Mouse (Mus musculus): ENCODE results near the gene Lgi1.

Gene Lgi1

DNA sequence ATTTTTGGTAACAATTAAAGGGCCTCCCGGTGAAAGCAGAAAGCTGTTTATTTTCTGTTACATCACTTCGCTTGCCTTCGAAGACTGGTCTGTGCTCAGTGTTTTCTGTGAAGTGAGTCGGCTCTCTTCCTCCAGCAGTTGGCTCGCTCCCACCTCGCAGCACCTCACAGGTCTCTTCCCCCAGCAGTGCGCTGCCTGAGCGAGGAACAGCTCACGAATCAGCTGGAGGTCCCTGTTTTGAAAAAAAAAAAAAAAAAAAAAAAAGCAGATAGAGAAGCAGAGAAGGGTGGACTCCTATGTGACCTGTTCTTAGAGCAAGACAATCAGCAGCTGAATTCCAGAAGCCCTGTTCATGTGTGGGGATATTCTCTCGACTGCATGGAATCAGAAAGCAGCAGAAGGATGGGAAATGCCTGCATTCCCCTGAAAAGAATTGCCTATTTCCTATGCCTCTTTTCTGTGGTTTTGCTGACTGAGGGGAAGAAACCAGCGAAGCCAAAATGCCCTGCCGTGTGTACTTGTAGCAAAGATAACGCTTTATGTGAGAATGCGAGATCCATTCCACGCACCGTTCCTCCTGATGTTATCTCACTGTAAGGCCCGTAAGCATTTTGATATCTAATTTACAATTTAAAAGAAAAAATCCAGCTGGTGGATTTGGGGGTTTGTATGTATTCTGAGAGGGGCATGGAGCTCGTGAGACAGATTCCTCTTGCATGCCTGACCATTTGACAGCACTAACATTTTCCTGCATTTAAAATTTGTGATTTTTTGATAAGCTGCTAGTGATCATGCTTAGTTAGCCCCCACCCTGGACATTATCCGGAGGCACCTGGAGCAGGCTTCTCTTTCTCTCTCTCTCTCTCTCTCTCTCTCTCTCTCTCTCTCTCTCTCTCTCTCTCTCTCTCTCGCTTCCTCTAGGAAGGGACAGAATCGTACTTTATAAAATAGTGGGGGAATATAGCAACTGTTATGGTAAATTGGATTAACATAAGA, at the start of gene Lgi1:
Lgi1 (plus strand) TSS at position 32 of the 996 bp plus-strand sequence.
- no peak for DNase-seq (ENCODE audit: low spot score)

DNA sequence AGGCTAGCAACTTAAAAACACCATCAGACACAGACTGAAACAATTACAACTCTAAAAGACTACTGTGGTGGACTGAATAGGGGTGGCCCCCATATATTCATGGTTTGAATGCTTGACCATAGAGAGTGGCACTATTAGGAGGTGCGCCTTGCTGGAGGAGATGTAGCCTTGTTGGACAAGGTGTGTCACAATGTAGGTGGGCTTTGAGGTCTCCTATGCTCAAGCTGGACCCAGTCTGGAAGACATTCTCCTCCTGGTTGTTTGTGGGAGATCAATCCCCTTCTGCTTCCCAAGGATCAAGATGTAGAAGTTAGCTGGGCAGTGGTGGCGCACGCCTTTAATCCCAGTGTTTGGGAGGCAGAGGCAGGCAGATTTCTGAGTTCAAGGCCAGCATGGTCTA, 46.6 kb upstream of the Lgi1 start:
- DNase-seq (ENCODE audit: low spot score), result no peak

DNA sequence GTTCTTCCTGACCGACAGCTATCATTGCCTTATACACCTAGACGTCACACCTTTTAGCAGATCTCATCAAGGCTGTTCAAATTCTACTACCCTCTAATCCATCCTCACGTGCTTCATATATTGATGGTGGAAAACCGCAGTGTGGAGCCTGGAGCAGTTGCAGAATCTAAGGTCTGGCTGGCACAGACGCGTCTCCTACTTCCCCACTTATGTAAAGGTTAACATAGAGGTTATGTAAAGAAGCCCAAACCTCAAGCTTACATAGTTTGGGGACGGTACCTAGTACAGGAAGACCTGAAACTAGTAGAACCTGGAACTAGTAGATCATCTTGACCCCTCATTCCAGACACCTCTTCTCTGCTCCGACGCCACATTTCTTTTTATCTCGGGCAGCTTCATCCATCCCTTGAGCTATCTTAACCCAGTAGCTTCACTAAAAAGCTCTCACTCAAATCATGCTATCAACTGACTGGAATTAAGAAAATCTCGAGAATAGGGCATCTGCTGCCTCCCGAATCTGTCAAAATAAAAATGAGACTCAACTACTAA, 40.9 kb upstream of the Lgi1 start:
- no peak for DNase-seq (ENCODE audit: low spot score)

DNA sequence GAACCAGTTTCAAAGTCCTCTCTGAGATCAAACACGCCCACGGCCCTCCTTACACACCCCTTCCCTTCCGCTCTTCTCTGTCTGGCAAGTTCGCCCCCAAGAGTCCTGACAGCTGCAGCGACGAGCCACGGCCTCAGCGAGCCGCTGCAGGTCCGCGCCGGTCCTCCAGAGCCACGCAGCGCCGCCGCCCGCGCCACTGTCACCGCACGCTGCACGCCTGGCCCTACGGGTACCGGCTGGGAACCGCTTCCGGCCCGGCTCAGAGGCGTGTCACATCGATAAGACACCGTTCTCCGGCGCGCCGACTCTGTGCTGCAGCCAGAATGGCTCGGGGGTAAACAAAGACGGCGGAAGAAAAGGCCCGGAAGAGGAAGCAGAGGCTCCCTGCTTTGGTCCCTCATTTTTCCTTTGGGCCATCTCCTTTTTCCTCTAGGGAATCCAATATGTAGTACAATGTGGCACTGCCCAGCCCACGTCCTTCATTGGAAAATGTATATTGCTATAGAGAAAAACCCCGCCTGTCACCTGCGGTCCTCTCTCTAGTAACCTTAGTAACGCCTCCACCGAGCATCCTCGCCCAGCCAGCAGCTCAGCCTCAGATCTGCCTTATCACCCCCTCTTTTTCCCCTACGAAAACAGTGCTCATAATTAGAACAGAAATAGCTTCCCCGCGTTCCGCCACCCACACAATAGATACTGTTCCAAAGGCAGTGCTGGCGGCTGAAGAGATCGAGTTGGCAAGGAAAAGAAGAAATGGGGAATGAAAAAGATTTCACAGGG, 40.2 kb upstream of the Lgi1 start, which contains the start of gene Fra10ac1:
Fra10ac1 (minus strand) TSS at position 252 of the 780 bp plus-strand sequence.
- DNase-seq (ENCODE audit: low spot score), result peak; percentile 86

DNA sequence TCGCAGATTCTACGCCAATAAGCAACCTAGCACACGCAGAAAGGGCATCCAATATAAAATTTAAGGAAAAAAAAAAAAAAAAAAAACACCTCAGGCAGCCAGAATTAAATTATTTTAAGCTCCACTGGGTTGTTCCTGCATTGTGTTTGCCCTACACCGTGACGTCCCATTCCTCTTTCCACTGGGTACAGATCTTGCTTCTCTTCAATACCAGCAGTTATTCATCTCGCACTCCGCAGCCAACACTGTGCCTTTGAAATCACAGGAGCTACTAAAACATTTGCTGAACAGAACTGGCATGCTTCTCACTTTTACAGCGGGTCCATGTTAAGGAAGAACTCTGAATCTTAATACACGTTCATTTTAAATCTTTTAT, 39.7 kb upstream of the Lgi1 start:
- no peak for DNase-seq (ENCODE audit: low spot score)

DNA sequence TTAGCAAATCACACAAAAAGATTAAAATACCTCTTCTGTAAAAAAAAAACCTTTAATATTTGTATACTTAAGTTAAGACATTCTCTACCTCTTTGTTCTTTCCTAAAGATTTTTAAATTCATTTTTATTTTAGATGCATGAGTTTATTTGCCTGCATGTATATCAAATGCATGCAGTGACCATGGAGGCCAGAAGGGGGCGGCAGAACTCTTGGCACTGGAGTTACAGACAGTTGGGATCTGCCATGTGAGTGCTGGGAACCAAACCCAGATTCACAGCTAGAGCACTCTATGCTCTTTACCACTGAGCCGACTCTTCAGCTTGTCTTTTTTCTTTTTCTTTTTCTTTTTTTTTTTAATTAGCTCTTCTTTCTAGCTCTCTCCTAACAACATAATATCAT, 35.6 kb upstream of the Lgi1 start:
- no peak for DNase-seq (ENCODE audit: low spot score)

DNA sequence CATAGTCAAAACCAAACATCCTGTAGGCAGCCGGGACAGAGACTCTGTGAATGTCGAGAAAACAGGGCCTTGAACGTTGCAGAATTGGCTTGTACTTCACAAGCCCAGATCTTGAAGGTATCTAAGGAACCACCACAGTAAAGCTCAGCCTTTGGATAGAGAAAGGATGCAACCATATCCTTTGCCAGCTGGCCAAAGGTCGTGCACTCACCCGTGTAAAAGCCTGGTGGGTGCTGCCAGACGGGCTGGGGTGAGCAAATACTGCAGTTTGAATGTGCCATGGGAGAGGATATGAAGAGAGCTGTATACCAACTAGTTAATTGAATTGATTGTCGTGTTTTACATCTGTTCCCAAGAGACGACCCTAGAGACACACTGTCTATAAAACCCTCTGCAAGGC, 32.2 kb upstream of the Lgi1 start:
- DNase-seq (ENCODE audit: low spot score), result no peak

DNA sequence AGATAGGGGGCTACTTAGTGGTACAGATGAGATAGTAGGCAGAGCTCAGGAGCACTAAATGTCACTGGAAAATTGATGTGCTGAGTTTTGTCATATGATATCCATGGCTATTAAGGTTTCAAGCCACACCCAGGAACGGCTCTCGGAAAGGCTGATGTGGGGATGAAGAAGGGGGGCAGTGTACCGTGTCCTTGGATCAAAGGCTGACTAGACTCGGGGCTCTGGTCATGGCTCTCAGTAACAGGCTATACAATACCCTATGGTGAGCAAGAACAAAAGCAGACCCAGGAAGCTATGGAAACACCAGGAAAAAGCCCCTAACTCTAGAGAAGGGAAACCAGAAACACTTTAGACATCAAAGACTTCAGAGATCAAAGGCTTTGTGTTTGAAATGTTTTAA, 31.8 kb upstream of the Lgi1 start:
- DNase-seq (ENCODE audit: low spot score), result no peak

DNA sequence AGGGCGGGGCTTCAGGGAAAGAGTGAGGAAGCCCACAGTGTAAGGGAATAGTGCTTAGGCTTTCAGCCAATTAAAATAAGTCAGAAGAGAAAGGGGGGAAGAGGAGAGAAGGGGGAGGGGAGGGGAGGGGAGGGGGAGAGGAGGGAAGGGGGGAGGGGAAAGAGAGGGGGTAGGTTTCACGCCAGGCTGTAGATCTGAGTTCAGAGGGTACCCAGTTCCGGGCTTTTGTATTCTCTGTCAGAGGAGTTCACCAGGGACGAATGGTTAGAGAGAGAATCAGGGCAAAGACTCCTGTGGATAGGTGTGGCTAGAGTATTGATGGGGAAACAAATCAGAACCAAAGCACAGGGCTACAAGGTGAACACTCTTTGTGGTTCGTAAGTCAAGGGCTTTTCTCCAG, 27.8 kb upstream of the Lgi1 start:
- DNase-seq (ENCODE audit: low spot score), result no peak

DNA sequence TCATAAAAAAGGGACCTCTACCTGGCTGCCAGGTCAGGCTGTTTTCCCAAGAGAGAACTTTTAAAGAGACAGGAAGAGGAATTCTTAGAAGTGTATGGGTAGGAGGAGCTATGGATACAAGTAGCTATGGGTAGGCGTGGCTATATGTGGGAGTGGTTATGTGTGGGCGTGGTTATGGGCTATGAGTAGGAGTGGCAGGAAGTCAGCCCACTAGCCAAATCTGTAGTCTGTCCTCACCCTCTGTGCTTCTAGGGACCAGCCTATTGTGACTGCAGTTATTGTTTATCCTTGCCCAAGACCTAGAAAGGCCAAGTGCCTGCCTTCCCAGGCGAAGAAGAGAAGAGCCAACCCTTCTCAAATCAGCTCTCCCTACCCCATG, 26.5 kb upstream of the Lgi1 start:
- no peak for DNase-seq (ENCODE audit: low spot score)

DNA sequence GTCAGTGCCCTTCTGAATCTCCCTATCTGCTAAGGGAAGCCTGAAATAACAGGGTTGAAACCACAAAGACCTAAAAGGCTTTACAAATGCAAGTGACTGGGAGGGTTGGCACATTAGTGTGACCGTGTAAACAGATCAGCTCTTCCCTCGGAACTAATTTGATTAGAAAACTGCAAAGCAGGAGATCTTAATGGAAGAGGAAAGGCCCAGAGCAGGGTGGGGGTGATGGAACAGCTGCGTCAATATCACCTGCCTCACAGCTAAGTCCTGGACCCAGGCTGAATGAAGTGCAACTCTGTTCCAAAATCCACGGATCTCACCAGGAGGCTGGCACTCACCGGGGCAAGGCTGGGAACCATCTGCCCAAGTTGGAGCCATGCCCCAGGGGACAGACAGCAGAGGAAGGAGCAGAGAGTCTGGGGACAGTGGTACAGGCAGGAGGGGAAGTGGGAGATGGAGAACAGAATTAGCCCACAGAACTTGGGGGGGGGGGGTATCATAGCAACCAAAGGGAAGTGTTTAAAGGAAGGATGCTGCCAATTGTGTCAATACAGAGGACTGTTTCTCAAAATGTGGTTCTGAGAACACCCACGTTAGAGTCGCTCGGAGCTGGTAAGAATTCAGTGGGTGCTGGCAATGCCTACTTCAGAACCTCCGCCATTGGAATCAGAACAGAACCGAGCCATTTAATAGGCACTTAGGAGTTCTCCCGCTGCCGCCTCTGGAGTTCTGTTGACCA, 26.0 kb upstream of the Lgi1 start:
- no peak for DNase-seq (ENCODE audit: low spot score)

DNA sequence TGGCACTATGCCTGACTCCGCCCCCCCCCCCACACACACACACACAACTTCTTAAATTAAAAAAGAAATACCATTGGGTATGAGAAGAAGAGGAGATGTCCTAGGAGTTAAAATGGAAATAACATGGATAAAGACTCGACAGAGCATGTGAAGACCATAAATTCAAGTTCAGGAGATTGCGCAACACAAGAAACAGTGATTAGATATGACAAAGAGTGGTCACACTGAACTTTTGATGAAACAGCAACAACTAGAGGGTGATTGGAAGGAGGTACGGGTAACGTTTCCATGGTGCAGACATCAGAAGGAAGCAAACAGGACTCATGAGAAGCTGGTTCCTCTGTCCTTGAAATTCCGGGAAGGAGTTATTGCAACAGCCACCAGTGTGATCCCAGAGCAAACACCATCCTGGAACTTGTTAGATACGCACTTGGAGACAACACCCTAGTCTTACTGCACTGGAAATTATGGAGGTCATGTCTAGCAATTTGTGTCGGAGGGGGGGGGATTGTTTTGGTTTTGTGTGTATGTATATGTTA, 22.0 kb upstream of the Lgi1 start:
- no peak for DNase-seq (ENCODE audit: low spot score)

DNA sequence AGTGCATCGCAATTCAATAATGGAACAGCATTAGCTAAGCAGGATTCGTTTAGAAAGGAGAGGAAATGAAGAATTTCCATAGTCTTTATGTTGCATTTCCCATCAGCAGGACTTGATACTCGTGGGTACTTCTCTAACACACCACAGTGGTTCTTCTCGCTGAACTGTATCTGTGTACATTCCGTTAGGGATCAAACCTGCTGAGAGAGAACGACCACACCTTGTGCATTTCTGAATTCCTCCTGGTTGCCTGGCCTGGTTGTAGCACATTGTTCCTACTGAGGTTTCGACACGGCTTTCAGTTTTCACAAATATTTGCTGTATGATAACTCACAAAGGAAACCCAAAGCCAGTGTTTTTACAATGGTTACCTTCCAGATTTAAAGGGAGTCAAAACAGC, 19.6 kb upstream of the Lgi1 start:
- no peak for DNase-seq (ENCODE audit: low spot score)

DNA sequence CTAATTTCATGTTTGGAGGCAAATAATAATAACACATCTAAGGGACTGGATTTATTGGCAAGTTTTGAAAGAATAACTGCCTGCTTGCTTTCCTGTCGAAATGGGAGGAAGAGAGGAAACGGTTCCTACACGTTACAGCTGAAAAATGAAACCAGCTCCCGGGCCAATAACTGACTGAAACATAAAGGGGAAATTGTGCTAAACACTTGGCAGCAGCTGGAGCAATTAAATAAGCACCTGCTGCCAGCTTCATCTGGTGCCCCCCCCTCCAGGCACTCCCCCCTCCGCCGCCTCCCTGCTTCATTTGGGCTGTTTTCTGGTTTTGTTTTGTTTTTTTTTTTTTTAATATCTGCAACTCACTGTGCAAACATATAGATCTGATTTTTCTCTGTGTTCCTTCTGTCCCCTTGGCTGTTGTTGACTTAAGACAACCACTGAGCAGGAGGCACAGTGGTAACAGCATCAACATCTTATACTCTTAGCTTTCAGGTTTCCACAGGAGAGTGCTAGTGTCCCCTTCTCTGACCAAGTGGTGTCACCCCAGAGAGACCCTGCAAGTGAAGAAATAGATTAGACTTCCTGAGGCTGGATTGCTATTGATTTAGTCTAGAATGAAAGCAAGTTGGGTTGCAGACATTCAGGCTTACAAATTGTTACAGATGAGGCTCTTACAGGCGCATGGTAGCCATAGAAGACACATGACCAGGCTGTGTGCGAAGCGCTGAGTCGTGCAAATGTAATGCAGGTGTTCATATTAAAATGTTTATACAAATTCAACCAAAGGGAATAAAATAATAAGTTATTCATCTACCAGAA, 18.8 kb upstream of the Lgi1 start:
- no peak for DNase-seq (ENCODE audit: low spot score)

DNA sequence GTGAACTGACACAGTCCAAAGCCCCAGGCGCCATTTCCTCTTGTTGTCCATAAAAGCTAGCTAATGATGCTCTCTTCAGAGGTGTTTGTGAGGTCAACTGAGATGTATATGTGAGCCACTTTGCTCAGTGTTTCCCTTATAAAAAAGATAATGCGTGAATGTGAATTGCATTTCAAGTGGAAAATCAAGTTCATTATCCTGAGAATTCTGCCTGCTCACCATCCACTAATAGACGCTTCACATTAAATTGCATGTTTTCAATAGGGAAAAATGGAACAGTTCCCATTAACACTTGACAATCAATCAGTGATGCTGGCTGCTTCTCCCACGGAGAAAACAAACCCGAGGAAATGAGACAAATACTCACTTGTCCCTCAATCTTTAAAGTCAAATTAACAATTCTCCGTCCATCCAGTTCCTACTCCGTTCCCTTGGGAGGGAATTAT, 18.1 kb upstream of the Lgi1 start:
- DNase-seq (ENCODE audit: low spot score), result no peak

DNA sequence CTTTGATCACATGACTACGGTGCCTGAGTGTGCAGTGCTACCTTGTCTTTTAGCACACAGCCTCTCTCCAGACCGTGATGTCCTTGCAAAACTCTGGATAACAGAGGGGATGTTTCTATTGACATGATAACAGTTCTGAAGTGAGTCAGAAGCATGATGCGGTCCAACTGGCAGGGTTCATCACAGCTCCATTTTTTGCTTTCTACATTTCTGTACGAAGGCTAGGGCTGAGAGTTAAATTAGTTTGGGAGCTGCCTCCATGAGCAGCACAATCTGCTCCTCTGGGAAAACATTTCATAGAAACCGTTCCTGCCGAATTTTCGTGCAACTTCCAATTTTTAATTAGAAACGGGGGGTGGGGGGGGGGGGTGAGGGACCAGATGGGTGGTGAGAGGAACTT, 14.7 kb upstream of the Lgi1 start:
- DNase-seq (ENCODE audit: low spot score), result no peak

DNA sequence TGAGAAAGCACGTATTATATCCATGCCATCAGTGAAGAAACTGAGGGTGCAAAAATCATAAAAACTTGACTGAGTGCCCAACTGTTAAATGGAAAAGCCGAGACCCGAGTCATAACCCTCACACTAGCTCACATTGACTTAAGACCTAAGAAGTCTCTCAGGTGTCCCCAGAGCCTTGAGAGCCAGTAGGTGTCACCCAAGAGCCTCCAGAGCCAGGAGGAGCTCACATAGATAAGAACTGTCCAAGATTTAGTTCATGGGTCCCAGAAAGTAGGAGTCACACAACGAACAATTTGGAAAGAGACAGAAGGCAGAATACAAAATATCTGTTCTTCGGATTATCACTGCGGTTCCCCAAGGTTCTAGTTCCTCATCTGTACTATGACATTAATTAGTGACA, 10.5 kb upstream of the Lgi1 start:
- DNase-seq (ENCODE audit: low spot score), result no peak

DNA sequence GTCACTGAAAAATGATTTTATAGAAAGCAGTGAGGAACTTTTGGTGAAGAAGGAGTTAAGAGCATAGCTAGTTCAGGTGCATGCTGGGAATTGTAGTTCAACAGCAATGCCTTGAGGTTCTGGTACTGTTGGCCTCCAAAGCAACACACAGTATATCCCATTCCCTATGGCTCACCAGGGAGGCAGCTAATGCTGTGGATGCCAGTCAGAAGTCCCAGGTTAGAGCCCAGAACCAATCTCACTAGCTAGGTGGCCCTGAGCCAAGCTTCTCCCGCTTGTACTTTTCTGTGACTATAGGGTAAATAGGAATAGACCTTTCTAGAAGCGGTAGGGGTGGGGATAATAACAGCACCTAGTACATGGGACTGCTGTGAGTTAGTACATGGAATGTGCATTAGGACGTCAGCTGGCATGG, 5.7 kb upstream of the Lgi1 start:
- no peak for DNase-seq (ENCODE audit: low spot score)

DNA sequence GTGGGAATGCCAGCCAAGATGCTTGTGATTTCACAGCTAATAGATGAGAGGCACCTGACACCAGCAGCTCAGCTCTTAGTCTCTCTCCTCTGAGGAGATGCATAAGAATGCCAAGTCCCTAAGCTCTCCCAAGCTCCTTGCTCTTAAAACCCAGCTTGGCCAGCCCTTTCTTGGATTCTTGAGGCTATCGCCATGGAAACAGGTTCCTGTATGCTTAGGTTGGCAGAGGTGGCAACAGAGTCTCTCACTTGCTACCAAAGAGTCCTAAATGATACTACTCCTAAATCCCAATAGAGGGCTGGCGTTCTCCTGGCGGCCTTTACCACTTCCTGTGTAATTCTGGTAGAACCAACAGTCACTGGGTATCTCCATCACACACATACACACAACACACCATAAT, 4.9 kb upstream of the Lgi1 start:
- no peak for DNase-seq (ENCODE audit: low spot score)

DNA sequence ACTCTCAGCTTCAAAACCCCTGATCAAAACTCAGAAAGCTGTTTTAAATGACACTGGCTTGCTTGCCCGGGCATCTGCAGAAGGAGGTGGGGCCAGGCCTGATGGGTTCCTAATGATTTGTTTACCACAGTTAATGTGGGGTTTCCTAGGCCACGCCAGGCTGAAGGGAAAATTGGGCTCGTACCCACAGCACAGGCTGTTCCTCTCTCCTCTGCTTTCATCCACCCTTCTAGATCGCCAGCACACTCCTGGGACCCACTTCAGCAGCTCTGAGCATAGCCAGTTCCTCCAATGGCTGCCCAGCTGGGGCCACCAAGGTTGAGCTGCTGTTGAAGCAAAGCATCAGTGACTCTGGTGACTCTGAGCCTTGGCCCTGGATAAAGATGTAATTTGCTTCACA, 4.0 kb upstream of the Lgi1 start:
- no peak for DNase-seq (ENCODE audit: low spot score)

DNA sequence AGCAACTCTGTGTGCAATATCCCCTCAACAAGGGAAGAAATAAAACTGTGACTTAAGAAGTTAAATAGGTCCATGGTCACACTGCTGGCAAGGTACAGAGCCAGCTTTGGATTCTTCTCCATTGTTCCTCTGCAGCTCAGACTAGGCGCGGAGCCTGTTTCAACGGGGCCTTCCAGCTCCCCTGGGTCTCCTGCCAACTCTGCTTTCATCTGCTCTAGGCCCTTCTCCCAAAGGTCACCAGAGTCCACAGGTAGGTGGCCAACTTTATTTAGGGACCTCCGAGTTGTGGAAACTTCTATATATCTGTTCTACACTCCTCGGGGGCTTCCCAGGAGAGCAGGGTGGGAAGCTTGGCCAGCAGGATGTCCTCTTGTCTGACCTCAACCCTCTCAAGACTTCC, 3.0 kb upstream of the Lgi1 start:
- no peak for DNase-seq (ENCODE audit: low spot score)
